Mouse (Mus musculus): ENCODE measurements around the gene Pcbd2.

Gene Pcbd2

DNA sequence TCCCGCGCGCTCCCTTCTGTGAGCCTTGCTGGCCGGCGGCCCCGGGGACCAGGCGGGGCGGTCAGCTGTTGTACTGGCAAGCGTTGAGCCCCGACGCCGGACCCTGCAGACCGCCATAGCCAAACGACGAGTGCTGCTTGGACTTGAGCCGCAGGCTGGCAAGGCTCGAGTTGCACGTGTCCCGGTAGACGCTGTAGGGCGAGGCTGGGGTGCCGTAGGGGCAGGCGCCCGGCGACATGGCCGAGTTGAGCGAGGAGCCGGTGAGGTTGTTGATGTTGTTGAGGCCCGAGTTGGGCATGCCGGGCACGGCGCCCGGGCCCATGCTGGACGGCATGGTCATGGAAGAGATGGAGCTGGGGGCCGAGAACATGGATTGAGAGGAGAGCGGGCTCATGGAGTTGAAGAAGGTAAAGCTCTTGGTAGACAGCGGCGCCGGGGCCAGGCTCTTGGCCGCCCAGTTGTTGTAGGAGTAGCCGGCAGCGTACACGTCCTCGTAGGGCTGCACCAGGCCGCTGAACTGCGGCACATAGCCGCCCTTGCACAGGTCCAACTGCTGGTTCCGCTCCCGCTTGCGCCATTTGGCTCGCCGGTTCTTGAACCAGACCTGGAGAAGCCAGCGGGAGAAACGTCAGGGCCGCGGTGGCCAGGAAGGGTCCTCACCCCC is 99.0 kb downstream of the Pcbd2 start:
- DNase-seq (ENCODE audit: low spot score in 2 of 2): no peak

All from spleen, postnatal 4 days (tissue).